Mouse (Mus musculus): ENCODE results near the gene B4galt3.
"Not testable (repeated sequence)": the region's sequence is repeated elsewhere in the genome, so short reads cannot be mapped to it uniquely, and the experiment has no call there.

B4galt3 gene

DNA sequence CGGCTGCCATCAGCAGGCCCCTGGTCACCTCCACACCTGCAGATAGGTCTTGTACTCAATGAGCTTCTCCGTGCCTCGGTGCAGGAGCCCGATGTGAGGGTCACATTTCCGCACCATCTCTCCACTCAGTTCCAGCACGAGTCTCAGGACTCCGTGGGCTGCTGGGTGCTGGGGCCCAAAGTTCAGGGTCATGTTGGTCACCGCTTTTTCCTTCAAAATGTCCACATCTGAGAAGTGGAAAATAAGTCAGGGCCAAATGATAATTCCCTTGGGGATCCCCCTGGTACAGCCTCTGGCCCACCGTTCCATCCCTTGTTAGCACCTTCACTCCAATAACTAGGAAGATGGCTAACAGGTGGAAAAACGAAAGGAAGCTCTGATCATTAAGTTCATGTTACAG lies 29.2 kb upstream of the B4galt3 start:
- DNase-seq (ENCODE audit: low spot score) = no peak

DNA sequence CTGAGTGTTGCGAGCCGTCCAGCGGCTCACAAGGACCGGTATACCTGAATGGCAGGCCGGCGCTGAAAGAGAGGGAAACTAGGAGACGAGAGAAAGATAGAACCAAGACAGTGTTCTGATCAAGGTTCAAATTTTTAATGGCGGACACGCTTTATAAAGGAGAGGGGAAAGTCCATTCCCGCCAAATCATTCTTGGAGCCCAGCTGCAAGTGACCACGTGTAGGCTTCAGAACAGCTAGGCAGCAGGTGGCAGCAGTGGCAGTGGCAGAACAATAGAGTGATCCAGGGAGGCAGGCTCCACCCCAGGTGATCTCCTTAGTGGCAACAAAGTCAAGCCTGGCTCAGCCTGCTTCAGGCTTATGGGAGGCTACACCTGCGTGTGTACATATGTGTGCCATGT lies 28.2 kb upstream of the B4galt3 start:
- DNase-seq (ENCODE audit: low spot score) = not testable (repeated sequence)

DNA sequence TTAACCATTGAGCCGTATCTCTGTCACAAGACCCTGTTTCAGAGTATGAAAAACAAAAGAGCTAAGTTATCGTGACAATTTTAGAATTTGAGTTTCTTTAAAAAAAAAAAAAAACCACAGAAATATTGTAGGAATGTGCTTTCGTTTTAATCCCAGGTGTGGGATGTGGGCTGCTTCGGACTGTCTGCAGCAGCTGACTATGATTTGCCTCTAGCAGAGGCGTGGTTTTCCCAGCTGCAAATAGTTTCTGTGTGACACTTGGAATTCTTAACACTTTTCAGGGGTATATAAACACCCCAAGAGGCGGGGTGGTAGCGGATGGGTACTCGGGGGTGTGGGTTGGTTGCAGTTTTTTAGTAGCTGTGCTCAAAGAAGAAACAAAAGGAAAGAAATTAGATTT lies 24.8 kb upstream of the B4galt3 start:
- DNase-seq (ENCODE audit: low spot score) = no peak

DNA sequence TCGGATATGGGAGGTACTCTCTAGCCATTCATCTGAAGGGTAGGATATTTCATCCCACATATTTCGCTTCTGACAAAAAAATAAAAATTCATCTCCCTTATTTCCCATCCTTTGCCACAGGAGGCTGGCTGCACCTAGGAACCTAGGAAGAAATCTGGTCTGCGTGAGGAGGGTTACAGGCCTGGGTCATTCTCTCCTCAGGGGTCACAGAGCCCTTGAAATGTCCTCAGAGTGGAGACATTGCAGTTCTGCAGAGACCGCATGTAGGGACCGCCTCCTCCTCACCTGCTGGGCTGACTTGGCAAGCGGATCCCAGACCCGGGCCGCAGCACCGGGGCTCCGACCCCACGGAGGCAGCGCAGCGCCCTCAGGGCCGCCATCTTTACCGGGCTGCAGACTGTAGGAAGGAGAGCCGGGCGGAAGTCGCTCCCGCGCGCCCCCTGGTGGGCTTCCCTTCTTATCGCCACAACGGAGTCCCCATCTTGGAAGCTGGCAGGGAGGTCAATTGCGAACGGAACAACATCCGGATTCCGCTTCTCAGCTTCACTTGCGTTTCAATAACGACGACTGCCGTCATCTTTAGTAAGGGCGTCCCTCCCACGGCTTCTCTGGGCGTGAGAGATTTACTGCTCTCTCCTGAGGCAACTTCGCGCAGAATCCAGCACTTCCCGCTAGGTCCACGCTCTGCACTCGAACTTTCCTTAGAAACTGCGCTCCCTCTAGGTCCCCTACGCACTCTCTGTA lies 23.2 kb upstream of the B4galt3 start:
- peak; percentile 97 for DNase-seq (ENCODE audit: low spot score)

DNA sequence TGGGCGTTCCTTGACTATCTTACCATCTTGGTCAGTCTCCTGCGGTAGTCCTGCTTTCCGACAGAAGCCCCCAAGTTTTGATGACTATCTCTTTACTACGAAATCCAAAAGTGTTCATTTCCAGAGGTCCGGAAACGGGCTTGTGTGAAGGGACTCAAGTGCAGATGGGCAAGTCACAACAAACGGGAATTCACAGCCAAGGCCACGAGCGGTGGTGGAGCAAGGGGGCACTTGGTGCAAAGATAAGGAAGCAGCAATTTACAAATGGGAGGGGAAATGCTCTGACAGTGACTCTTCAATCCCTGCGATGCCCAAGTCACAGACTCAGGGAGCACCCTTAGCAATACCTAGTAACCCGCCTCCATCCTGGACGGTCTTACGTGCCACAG lies 22.7 kb upstream of the B4galt3 start:
- DNase-seq (ENCODE audit: low spot score) = no peak

DNA sequence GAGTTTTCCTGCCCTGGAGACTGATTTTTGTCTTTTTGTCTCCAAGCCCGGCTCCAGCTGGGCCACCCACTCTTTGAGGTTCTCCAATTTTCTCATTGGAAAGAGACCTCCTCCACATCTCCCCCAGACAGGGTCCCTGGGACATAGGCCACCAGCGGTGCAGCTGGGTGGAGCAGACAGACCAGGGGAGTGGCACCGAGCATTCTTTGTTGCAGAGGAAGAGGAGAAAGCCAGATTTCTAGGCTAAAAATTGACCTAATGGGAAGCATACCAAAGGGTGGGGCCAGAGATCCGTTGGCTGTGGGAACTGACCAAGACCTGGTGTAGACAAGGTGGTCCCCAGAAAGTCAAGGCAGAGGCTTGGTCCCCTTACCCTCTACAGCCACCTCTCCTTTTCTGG lies 22.2 kb upstream of the B4galt3 start:
- DNase-seq (ENCODE audit: low spot score) = no peak

DNA sequence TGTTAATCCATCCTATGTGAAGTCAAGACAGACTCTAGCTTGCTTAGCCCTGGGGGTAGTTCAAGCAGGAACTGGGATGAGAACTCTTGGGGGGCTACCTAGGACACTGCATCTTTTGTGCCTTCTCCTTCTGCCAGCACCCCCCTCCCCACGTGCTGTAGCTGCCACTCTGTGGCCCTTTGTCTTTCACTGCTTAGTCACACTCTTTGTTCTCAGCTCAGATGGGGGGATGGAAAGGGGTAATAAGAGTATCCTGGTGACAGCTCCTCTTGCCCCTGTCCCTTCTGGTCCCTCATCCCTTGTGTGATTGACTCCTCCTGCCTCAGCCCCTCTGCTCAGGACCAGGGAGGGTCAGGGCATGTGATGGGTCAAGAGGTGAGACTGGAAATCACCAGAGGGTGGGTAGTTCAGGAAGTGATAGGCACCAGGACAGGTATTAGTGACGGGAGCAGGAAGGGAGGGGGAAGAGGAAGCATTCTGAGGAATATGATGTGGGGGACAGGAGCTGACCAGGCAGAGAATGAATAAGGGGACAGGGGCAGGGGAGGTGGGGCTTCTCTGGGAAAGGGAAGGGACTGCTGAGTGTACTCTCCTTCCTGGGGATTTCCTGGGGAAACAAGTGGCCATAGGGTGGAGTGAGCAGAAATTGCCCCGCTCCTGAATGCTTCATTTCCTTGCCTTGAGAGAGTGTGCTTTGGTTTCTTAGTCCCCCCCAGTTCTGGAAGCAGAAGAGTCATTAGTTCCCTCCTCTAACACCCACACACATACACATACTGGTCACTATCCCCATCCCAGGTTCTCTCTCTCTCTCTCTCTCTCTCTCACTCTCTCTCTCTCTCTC lies 21.5 kb upstream of the B4galt3 start:
- DNase-seq (ENCODE audit: low spot score) = no peak

DNA sequence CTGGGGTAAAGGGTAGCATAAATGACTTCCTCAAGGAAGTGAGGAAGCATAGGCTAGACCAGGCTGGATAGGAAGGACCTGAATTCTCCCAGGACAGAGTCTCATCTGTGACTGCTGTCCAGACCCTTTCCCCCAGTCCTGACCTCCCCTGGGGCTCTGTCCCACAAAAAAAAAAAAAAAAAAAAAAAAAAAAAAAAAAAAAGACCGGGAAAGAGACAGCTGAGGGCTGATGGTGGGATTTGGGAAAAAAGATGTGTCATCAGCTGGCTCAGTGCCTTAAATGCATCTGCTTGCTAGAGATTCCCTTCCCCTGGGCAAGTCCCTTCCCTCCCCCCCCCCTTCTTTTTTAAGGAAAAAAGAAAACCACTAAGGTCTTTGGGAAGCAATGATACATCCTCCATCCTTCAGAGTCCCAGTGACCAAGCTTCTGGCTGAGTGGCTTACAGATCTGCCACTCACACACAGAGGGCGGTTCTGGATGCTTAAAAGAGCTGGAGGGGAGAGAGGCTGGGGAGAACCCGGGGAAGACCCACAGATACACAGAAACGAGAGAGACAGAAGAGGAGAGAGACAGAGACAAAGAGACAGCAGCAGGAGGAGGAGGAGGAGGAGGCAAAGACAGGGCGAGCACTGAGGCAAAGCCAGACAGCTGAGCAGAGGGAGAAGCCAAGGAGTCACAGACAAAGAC lies 20.1 kb upstream of the B4galt3 start, which contains the start of gene Adamts4:
Adamts4 (plus strand) TSS at position 509 of the 688 bp plus-strand sequence.
- no peak for DNase-seq (ENCODE audit: low spot score)

DNA sequence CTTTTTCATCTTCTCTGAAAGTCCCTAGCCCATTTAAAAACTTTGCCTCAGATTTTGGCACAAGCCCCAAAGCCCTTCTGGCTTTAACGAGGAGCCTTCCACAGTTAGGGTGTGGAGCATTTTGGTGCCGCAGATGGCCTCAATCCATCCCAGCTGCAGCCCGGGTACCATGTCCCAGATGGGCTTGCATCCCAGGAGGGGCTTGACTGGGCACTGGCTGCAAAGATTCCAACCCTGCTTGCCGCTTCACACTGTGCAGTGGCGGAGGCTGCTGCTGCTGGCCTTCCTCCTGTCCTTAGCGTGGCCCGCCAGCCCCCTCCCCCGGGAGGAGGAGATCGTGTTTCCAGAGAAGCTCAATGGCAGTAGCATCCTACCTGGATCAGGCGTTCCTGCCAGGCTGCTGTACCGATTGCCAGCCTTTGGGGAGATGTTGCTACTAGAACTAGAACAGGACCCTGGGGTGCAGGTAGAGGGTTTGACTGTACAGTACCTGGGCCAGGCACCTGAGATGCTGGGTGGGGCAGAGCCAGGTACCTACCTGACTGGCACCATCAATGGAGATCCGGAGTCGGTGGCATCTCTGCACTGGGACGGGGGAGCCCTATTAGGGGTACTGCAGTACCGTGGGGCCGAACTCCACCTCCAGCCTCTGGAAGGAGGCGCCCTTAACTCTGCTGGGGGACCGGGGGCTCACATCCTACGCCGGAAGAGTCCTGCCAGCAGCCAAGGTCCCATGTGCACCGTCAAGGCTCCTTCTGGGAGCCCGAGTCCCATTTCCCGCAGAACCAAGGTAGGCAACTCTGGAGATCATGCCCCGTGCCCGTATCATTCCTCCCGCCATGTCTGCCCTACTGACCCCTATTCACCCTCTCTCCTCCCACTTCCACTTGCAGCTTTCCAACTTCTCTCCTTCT lies 19.2 kb upstream of the B4galt3 start, which contains the start of gene Ndufs2:
Ndufs2 (minus strand) TSS at position 709 of the 914 bp plus-strand sequence.
- DNase-seq (ENCODE audit: low spot score) = no peak

DNA sequence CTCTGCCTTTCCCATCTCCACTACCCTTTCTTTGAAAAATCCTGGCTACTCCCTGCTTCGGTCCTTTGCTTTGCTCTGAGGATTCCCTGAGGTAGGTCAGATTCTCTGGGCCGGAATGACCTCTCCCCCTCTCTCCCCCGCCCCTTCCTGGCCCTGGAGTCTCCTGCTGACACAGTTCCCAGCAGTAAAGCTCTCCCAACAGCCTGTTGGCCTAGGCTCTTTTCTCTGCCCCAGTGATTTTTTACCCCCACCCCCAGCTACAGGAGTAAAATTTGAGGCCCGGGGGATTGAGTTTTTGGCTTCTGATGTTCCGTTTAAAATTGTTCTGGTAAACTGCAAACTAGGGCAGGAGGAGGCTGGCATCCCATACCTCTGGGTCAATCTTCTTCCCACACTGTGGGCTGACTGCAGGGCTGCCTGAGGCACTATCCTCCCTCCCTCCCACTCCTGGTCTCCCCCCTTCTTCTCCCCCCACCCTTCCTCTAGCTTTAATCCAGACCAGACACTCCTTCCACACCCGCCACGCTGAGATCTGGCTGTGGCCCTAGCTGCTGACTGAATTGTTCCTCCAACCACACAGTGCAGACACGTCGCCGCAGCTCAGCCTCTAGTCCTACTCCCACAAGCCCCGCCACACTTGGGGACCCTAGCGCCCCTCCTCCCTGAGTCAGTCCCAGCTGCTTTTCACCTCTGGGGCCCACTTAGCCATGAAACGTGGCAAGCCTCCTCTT lies 18.4 kb upstream of the B4galt3 start:
- no peak for DNase-seq (ENCODE audit: low spot score)

DNA sequence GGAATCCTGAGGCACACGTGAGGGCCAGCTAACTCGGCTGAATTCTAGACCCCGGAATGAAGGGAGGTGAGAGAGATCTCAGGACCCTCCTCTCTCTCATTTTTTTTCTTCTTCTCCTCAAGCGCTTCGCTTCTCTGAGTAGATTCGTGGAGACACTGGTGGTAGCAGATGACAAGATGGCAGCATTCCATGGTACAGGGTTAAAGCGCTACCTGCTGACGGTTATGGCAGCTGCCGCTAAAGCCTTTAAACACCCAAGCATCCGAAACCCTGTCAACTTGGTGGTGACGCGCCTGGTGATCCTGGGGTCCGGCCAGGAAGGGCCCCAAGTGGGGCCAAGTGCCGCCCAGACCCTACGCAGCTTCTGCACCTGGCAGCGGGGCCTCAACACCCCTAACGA lies 17.7 kb upstream of the B4galt3 start:
- no peak for DNase-seq (ENCODE audit: low spot score)

DNA sequence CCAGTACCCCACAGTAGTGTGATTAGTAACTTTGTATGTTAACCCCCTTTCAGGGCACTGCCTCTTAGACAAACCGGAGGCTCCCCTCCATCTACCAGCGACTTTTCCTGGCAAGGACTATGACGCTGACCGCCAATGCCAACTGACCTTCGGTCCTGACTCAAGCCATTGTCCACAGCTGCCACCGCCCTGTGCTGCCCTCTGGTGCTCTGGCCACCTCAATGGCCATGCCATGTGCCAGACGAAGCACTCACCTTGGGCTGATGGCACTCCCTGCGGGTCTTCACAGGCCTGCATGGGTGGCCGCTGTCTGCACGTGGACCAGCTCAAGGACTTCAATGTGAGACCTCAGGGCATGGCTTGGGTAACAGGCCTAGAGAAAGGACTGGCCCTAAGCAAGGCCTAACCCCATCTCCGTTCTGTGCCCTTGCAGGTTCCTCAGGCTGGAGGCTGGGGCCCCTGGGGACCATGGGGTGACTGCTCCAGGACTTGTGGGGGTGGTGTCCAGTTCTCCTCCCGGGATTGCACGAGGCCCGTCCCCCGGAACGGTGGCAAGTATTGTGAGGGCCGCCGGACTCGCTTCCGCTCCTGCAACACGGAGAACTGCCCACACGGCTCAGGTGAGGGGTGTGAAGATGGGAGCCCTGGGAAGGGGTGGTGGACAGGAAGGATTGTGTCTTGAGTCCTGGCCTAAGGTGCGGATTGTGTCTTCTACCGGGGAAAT lies 13.9 kb upstream of the B4galt3 start:
- no peak for DNase-seq (ENCODE audit: low spot score)

DNA sequence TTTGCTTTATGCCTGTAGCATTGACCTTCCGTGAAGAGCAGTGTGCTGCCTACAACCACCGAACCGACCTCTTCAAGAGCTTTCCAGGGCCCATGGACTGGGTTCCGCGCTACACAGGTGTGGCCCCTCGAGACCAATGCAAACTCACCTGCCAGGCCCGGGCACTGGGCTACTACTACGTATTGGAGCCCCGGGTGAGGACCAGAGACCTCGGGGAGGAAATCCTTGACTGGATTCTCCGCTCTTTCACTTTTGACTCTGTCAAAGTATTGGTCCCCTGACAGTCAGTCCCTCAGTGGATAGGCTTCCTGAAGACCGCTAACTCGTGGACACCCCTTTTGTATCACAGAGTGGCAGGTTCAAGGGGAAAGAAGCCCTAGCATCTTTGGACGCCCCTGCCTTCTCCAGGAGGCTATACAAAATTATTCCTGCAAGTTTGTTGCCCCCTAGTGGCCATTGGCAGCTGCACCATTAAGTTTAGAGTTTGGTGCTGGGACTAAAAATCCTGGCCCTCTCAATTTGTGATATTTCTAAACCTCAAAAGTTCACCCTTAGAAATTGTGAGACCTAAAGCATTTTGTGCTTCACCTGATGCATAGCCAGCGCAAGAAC lies 13.1 kb upstream of the B4galt3 start:
- DNase-seq (ENCODE audit: low spot score) = peak; percentile 70

DNA sequence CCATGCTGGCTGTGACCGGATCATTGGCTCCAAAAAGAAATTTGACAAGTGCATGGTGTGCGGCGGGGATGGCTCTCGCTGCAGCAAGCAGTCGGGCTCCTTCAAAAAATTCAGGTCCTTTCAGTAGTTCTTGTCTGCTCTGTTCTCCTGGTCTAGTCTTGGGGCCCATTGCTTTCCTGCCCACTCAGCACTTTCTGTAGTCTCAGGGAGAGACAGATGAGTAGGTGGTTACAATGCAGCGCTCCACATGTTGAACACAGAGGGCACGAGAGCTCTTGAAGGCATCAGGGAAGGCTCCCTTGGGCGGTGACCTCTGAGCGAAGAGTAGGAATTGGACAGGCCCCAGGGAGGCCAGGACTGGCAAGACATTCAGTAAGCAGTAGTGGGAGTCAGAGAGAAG lies 12.3 kb upstream of the B4galt3 start:
- no peak for DNase-seq (ENCODE audit: low spot score)

DNA sequence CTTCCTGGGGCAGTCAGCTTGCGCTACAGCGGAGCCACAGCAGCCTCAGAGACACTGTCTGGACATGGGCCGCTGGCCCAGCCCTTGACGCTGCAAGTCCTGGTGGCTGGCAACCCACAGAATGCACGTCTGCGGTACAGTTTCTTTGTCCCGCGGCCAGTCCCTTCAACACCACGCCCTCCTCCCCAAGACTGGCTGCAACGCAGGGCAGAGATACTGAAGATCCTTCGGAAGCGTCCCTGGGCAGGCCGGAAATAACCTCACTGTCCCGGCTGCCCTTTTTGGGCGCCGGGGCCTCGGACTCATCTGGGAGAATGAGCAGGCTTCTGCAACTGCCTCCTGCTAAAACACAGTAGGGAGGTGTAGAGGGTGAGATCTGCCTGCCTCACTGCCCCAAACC lies 11.2 kb upstream of the B4galt3 start:
- no peak for DNase-seq (ENCODE audit: low spot score)

DNA sequence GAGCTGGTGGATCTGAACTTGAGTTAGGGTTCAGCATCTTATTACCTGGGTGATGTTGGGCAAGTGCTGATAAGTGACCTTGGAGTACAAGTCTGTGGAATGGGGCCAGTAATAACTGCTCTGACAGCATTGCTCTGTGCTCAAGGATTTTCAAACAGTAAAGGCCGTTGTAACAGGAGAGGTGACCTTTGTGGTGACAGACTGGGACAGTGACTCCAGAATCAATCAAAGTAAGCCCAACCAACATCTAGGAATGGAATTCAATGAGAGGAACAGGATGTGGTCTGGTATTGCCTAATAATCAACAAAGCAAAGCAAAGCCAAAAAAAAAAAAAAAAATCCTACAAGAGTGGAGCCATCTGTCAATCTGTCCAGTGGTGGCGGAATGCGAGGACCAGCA lies 9.8 kb upstream of the B4galt3 start:
- DNase-seq (ENCODE audit: low spot score) = no peak

DNA sequence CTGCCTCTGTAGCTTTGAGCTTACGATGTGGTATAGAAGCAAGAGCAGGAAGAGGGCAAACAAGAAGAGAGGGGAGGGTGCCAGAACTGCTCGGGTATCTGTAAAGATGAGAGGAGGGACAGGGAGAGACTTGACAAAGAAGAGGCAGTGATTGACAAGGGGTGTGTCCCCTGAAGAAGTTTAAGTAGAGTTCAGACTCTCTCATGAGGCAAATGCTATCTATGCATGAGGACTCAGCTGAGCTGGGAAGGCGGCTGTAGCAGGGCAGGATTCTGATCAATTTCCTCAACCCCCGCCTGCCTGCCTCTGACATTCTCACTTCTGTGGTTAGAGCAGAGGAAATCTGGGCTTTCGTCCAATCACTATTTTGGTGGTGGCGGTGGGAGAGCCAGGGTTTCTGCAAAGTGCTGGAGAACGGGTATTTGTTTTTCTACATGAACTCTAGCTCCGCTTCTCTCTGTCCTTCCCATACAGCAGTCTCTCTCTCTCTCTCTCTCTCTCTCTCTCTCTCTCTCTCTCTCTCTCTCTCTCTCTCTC lies 7.5 kb upstream of the B4galt3 start:
- no peak for DNase-seq (ENCODE audit: low spot score)

DNA sequence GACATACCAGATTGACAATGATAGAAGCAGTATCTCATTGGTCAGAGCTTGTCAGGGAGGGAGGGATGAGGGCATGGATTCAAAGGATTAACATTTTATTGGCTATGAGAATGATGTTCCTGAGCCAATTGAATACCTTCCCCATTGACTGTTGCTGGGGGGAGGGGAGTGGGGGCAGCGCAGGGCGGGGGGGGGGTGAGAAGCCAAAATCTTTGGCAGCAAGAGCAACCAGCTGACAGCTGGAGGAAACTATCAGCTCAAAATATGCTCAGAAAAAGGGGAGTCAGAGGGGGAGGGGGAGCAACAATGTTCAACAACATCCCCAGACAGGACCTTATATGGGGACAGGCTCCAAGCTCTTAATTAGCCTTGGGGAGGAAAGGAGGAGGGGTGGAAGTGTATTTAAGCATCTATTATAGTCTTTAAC lies 6.9 kb upstream of the B4galt3 start:
- DNase-seq (ENCODE audit: low spot score) = no peak

DNA sequence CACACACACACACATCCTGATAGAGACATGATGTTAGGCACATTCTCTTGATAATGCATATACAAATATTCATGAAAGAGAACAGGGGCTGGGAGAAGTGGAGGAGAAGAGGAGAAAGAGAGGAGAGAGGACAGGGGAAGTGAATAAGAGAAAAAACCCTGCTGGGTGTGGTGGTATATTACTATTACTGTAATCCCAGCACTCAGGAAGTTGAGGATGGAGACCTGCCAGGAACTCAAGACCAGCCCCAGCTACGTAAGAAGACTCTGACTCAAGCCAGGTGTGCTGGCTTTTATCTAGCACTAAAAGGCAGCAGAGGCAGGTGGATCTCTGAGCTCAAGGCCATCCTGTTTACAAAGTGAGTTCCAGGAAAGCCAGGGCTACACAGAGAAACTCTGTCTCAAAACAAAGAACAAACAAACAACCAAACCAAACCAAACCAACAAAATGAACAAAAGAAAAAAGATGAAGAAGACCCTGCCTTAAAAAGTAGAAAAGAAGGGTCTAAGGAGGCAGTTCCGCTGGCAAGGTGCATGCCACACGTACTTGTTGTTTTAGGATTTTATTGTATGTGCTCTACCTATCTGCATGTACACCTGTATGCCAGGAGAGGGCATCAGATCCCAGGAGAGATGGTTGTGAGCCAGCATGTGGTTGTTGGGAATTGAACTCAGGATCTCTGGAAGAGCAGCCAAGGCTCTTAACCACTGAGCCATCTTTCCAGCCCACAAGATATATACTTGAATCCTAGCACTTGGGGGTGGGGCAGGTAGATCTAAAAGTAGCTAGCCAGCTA lies 6.3 kb upstream of the B4galt3 start:
- DNase-seq (ENCODE audit: low spot score) = no peak
